Mouse (Mus musculus) kidney, embryonic 16.5 days (tissue): Measurements from ENCODE around the gene Ccl11. TPM values are rescaled to one million over a fixed set of nuclear protein-coding genes. Genes with fewer than 3 reads are reported as not detected.

ENCODE experiments used
- ATAC-seq: fragments of 200-750 bp; cut with Nextera tagmentation; 2 replicates; pipeline ENCODE4 v1.8.0; 2017; ENCODE audit warnings: moderate TSS enrichment; ENCODE audit not compliant: low FRiP score, low TSS enrichment
- H3K27ac ChIP-seq: fragments of 300-500 bp; sonication (generic); 2 replicates; pipeline ENCODE4 v1.5.1; 2014; ENCODE audit warnings: low read length
- H3K27me3 ChIP-seq: fragments of 300-500 bp; sonication (generic); 2 replicates; pipeline ENCODE4 v1.6.1; 2014; ENCODE audit warnings: low read length, control low read depth, mixed read lengths; ENCODE audit not compliant: insufficient read depth
- H3K36me3 ChIP-seq: fragments of 300-500 bp; sonication (generic); 2 replicates; pipeline ENCODE4 v1.6.1; 2014; ENCODE audit warnings: low read length, control low read depth, mixed read lengths; ENCODE audit not compliant: insufficient read depth
- H3K4me1 ChIP-seq: fragments of 300-500 bp; sonication (generic); 2 replicates; pipeline ENCODE4 v1.6.1; 2014; ENCODE audit warnings: low read length, control low read depth, mixed read lengths; ENCODE audit not compliant: insufficient read depth
- H3K4me2 ChIP-seq: fragments of 300-500 bp; sonication (generic); replicated peaks from 2 replicates; pipeline ENCODE4 v1.6.1; 2014; ENCODE audit warnings: low read depth, low read length
- H3K4me3 ChIP-seq: fragments of 300-500 bp; sonication (generic); 2 replicates; pipeline ENCODE4 v1.5.1; 2014; ENCODE audit warnings: mild to moderate bottlenecking, low read length
- H3K9ac ChIP-seq: fragments of 300-500 bp; sonication (generic); replicated peaks from 2 replicates; pipeline ENCODE4 v1.6.1; 2014; ENCODE audit warnings: low read length
- H3K9me3 ChIP-seq: fragments of 300-500 bp; sonication (generic); 2 replicates; pipeline ENCODE4 v1.6.1; 2016; ENCODE audit warnings: low read length, control low read depth
- WGBS: fragments of 180-500 bp; shearing (Covaris S2); extraction: QIAGEN DNeasy Blood & Tissue Kit; methylation state at CpG from one replicate; pipeline ENCODE4 v1.1.7; 2014; 5-methylcytosine and 5-hydroxymethylcytosine counted together
- polyA plus RNA-seq: library from polyadenylated mRNA; unstranded; fragments of >200 nt; fragmentation: Nextera tagmentation; extraction: Ambion mirVana; gene quantifications from 2 replicates; pipeline ENCODE4 v1.2.1, GENCODE M21; 2015

The Ccl11 gene
- polyA plus RNA-seq, 1 experiment from 2014 or later: 14.7 TPM

DNA sequence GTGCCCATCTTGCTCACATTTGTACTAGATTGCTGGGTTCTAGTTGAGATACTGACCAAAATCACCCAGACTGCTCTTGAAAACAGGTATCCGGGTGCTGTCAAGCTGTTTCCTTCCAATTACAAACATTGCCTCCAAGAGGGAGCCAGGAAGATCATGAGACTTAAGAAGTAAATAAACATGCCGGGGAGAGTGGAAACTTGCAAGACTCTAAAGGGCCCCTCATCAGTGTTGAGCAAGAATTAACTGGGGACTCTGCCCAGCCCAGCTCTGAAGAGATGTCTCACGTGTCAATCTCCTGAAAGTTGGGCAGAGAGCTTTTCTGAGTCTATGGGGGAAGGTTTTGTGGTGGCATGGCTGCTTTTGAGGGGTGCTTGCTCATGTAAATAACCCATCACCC lies 19.4 kb downstream of the Ccl11 start:
- Histone ChIP-seq H3K9ac (no peak overlapping the region), H3K4me1 (no peaks in the 10 kb centered on the region), H3K27me3 (no peaks in the 10 kb centered on the region), H3K36me3 (no peaks in the 10 kb centered on the region), H3K9me3 (no peaks in the 10 kb centered on the region), H3K4me3 (no peak overlapping the region), H3K4me2 (no peak overlapping the region), H3K27ac (no peak overlapping the region)
- WGBS: 68% methylated on average over 3 of the region's 3 CpGs
- ATAC-seq: no peak

DNA sequence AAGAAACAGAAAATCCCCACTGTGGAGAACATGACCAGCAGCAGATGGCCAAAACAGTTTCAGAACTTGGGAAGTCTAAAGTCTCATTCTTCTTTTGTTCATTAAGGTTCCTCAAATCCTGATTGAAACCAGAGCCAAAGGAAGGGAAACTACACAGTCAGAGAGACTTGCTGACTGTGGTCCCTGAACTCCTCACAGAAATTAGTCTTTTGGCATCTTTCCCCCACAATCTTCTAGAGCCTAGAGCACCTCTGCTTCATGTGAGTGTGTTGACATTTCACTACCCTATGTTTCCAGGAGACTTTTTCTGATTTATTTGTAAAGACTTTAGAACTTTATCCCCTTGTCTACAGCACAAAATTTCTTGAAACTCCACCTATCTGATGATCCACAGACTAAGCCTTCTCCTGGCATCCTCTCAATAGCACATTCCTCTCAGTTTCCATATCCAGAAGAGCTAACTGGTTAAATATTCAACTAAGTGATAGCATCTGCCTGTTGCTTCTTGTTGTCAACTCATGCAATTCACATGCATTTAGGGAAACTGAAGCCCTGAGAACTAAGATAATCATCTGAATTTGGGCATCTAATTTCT lies 20.6 kb downstream of the Ccl11 start:
- Histone ChIP-seq H3K4me3 (no peak overlapping the region), H3K4me2 (no peak overlapping the region), H3K27me3 (no peaks in the 10 kb centered on the region), H3K27ac (no peak overlapping the region), H3K9me3 (no peaks in the 10 kb centered on the region), H3K36me3 (no peaks in the 10 kb centered on the region), H3K9ac (no peak overlapping the region), H3K4me1 (no peaks in the 10 kb centered on the region)
- no peak for ATAC-seq

DNA sequence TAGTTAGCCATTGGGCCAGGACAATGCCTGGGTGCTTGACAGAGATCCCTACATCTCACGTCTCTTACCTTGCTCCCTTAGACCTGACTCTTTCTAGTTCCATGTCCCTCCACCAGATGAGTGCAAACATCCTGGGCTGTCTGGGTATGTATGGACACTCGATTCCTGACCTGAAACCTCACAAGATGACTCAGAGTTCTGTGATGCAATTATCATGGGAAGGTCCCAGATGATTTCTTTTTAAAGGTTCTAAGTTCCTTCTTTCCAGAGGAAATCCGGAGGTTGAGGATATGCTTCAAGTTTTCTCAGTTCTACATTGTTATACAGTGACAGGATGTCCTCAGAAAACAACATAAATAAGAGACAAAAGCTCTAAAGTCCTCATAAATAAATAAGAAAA lies 23.2 kb downstream of the Ccl11 start:
- no peaks in the 10 kb centered on the region for H3K9me3 ChIP-seq
- no peak overlapping the region for H3K4me3 ChIP-seq
- WGBS: 71% methylated on average over 3 of the region's 3 CpGs
- H3K4me1 ChIP-seq: no peaks in the 10 kb centered on the region
- H3K27ac ChIP-seq: no peak overlapping the region
- H3K36me3 ChIP-seq: no peaks in the 10 kb centered on the region
- no peaks in the 10 kb centered on the region for H3K27me3 ChIP-seq
- H3K4me2 ChIP-seq: no peak overlapping the region
- ATAC-seq: no peak
- no peak overlapping the region for H3K9ac ChIP-seq

DNA sequence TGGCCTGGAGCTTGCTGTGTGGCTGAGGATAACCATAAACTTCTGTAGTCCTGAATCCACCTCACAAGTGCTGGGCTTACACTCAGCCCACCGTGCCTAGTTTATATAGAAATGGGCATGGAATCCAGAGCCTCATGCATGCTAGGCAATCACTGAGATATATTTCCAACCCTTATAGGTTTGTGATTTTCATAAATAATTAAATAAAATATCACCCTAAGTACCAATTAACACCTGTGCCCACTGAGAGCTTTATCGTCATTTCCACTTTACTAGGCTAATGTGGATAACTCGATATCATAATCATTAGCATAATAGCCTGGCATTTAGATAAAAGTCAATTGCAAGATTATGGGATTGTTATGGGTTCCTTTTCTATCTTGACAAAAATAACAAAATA lies 26.7 kb downstream of the Ccl11 start:
- H3K9ac ChIP-seq: no peak overlapping the region
- no peak for ATAC-seq
- no peak overlapping the region for H3K4me2 ChIP-seq
- no peaks in the 10 kb centered on the region for H3K9me3 ChIP-seq
- no peaks in the 10 kb centered on the region for H3K27me3 ChIP-seq
- 92% methylated on average over 3 of the region's 3 CpGs for WGBS
- H3K4me1 ChIP-seq: no peaks in the 10 kb centered on the region
- no peak overlapping the region for H3K4me3 ChIP-seq
- no peaks in the 10 kb centered on the region for H3K36me3 ChIP-seq
- H3K27ac ChIP-seq: no peak overlapping the region

DNA sequence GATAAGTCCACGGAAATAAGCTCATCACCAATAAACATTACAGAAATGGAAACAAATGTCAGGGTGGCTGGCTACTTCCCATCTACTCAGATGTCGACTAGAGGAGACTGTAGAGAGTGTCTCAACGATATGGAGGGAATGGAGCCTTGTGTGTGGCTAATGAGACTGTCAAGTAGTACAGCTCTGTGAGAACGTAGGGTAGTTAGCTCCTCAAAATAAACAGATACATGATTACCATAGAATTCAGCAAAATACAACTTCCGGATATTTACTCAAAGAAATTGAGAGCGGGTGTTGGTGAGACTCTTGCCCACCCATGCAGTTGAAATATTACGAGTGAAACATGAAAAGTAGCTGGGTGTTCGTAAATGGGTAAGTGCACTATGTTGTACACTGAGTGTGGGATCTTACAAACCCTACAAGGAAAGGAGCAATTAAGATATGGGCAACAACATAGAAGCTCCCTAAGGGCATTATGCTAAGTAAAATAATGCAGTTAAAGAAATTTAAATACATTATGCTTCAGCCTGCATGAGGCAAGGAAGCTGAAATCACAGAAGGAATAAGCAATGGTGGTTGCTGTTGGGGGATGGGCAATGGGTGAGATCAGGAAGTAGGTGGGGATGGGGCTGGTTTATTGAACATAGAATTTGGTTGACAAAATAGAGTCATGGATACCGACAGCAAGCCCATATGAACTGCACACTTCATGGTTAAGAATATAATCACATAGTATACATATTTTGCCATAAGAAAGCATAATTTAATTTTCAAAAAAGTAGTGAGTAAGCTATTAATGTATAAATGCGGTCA lies 42.1 kb downstream of the Ccl11 start:
- Histone ChIP-seq H3K36me3 (no peaks in the 10 kb centered on the region), H3K4me2 (no peak overlapping the region), H3K27me3 (no peaks in the 10 kb centered on the region), H3K9me3 (no peaks in the 10 kb centered on the region), H3K9ac (no peak overlapping the region), H3K27ac (no peak overlapping the region), H3K4me3 (no peak overlapping the region), H3K4me1 (no peaks in the 10 kb centered on the region)
- WGBS: 80% methylated on average over 10 of the region's 10 CpGs
- no peak for ATAC-seq

DNA sequence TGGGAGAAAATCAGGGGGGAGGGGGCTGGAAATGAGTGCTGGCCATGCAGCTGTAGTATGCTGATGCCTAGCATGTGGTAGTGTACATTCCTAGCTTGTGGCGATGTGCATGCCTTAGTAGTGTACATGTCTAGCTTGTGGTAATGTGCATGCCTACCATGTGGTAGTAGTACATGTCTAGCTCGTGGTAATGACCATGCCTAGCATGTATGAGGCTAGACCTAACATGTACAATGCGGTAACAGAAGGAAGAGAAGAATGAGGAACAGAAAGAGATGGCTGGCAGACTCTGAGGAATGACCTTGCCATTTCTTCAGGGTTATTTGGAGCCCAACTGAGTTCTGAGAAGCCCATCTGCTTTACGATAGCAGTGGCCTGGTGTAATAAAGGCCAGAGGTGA lies 43.5 kb downstream of the Ccl11 start:
- Histone ChIP-seq H3K4me1 (no peaks in the 10 kb centered on the region), H3K9me3 (no peaks in the 10 kb centered on the region), H3K4me2 (no peak overlapping the region), H3K4me3 (no peak overlapping the region), H3K36me3 (no peaks in the 10 kb centered on the region), H3K27me3 (no peaks in the 10 kb centered on the region), H3K27ac (no peak overlapping the region), H3K9ac (no peak overlapping the region)
- no peak for ATAC-seq
- 76% methylated on average over 4 of the region's 4 CpGs for WGBS

DNA sequence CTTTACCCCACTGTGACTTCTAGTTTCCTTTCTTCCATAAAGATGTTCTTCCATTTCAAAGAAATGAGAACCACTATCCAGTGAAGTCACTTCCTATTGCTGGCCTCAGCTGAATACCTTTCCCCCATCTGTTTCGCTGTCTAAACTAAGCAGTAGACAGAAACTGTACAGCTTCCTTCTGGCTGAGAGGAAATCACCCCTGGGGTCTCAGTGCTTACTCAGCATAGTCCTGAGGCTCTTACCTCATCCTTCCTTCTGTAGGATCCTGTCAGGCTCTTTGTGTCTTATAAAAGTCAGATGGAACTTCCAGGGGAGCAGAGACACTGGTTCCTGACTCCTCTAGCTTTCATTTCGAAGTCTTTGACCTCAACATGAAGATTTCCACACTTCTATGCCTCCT lies 43.9 kb downstream of the Ccl11 start, which contains the start of gene Ccl12:
TSS of gene Ccl12 (plus strand) at position 317 of the 400 bp plus-strand sequence.
- no peak within 1 kb of the TSS for H3K9ac ChIP-seq
- H3K4me2 ChIP-seq: no peak within 1 kb of the TSS
- no peaks in the 10 kb centered on the region for H3K27me3 ChIP-seq
- no peak within 1 kb of the TSS for H3K4me3 ChIP-seq
- H3K27ac ChIP-seq: no peak within 1 kb of the TSS
- no peaks in the 10 kb centered on the region for H3K36me3 ChIP-seq
- 65% methylated on average over 2 of the region's 2 CpGs for WGBS
- no peaks in the 10 kb centered on the region for H3K9me3 ChIP-seq
- no peaks in the 10 kb centered on the region for H3K4me1 ChIP-seq
- no peak for ATAC-seq

DNA sequence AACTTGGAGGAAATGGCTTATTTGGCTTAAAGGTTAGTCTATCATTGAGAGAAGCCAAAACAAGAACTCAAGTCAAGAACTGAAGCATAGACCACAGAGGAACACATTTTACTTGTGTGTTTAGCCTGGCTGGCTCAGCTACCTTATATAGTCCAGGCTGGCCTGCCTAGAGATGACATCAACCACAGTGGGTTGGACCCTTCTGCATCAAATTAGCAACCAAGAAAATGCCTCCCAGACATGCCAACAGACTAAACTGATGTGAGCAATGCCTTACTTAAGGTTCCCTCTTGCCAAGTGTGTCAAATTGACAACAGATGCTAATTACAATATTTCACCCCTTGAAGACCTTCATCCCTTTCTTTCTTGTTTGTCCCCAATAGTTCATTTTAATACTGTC lies 52.0 kb downstream of the Ccl11 start:
- Histone ChIP-seq H3K9me3 (no peaks in the 10 kb centered on the region), H3K9ac (no peak overlapping the region), H3K27ac (no peak overlapping the region), H3K4me2 (no peak overlapping the region), H3K27me3 (no peaks in the 10 kb centered on the region), H3K36me3 (no peaks in the 10 kb centered on the region), H3K4me3 (no peak overlapping the region), H3K4me1 (no peaks in the 10 kb centered on the region)
- ATAC-seq: no peak

DNA sequence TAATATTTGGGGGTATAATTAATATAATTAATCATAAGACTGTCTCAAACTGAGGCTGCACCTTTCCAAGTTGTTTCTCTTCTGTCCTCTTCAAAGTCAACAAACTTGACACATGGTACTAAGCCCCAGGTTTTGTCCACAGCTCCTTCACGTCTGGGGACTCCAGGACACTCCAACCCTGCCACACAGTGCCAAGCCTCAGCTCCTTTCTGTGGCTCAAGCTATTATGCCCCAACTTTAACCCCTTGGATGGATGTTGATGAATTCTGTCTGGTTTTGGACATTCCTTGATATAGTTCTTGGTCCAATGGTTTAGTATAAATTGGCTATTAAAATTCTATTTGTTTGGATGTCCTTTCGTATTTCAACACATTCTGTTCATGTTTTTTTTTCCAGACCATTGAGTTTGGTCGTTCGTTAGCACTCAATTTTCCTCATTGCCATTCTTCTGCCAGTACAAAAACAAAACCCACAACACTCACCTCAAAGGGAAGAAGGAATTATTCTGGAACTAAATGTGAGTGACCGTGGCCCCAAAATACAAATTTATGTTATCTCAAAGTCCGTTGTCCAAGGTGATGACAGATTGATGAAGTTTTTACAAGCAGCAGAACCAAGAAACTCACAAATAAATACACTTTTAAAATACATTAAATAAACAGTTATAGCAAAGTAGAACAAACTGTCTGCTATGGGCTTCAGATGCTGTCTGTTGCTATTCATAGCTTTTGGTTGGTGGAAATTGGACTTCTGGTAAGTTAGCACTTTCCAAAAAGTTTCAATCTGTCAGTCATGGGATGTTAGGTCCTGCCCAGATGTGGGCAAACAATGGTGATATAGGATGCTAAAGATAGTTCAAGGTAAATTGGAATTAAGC lies 53.0 kb downstream of the Ccl11 start:
- H3K4me3 ChIP-seq: no peak overlapping the region
- no peak overlapping the region for H3K4me2 ChIP-seq
- no peaks in the 10 kb centered on the region for H3K9me3 ChIP-seq
- H3K36me3 ChIP-seq: no peaks in the 10 kb centered on the region
- H3K9ac ChIP-seq: no peak overlapping the region
- H3K27me3 ChIP-seq: no peaks in the 10 kb centered on the region
- no peak for ATAC-seq
- no peak overlapping the region for H3K27ac ChIP-seq
- H3K4me1 ChIP-seq: no peaks in the 10 kb centered on the region
- 43% methylated on average over 6 of the region's 6 CpGs for WGBS
